Mouse (Mus musculus): ENCODE measurements around the gene Tmem210. TPM values are rescaled to one million over a fixed set of nuclear protein-coding genes. Genes with fewer than 3 reads are reported as not detected.

The Tmem210 gene
- polyA plus RNA-seq, 1 experiment: not detected

DNA sequence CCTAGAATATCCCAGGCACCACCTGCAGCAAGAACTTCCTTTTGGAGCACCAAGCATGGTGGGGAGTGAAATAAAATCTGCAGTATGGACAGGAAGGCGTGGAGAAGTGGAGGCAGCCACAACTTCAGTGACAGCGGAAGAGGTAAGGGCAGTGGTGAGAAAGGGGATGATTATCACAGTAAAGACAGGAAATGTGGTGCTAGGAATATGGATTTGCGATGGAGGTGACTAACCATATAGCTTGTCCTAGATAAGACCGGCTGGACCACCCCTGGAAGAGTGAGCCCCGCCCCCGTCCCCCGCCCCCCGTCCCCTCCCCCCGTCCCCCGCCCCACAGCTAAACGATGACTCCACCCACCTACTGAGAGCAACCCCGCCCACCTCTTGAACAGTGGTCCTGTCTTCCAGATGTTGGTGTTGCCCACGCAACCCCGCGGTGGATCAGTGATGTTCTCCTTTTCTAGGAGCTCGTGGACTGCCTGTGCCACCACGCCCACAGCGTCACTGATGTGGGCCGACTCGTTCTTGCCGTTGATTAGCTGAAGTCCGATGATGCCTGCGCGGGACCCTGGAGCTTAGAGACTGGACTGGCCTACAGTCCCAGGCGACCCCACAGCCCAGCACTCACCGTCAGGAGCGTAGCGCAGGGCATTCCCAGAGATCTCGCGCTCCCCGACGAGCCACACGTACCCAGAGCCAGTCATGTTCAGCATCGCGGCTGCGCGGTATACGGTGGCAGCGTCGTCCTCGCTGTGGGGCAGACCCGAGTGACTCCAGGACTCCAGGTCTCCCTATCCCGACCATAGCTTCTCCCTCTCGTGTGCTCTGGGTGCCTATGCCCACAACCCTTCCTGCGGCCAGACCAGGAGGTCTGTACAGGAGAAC lies 17.0 kb downstream of the Tmem210 start:
- Histone ChIP-seq H3K36me3 (ENCODE audit: control insufficient read depth, insufficient read depth, low read length) (no peaks in the 10 kb centered on the region), H3K27ac (ENCODE audit: insufficient read depth, low read depth, low read length) (no peak overlapping the region), H3K27me3 (ENCODE audit: control insufficient read depth, insufficient read depth, low read length) (peaks cover 9% of the 10 kb centered on the region; the same call in 1 of the 2 replicates), H3K4me3 (ENCODE audit: low read depth, low read length) (peak overlapping the region; percentile 44), H3K4me1 (ENCODE audit: control insufficient read depth, insufficient read depth, insufficient read length, low read length) (0 out of 2 replicates have a peak, but pooled peaks cover 3% of the 10 kb centered on the region)
- TF ChIP-seq POLR2A (IDR thresholded peaks at IDR 0.05; ENCODE audit: low read depth, low read length) (no peak), CTCF (IDR thresholded peaks at IDR 0.05; ENCODE audit: extremely low read depth, insufficient read length, insufficient replicate concordance, low read depth, low read length) (no peak)
- 2% methylated on average over 44 of the region's 45 CpGs for WGBS

GRCm38 (mm10) chr2:25305587-25306359 lies 17.8 kb downstream of the Tmem210 start:
- TF ChIP-seq POLR2A (IDR thresholded peaks at IDR 0.05; ENCODE audit: low read depth, low read length): no peak
- no peak for TF ChIP-seq CTCF (IDR thresholded peaks at IDR 0.05; ENCODE audit: extremely low read depth, insufficient read length, insufficient replicate concordance, low read depth, low read length)
- peaks cover 11% of the 10 kb centered on the region; the same call in 1 of the 2 replicates for H3K27me3 ChIP-seq (ENCODE audit: control insufficient read depth, insufficient read depth, low read length)
- 51% methylated on average over 14 of the region's 14 CpGs for WGBS
- no peak overlapping the region for H3K4me3 ChIP-seq (ENCODE audit: low read depth, low read length)
- 0 out of 2 replicates have a peak, but pooled peaks cover 3% of the 10 kb centered on the region for H3K4me1 ChIP-seq (ENCODE audit: control insufficient read depth, insufficient read depth, insufficient read length, low read length)
- no peak overlapping the region for H3K27ac ChIP-seq (ENCODE audit: insufficient read depth, low read depth, low read length)
- no peaks in the 10 kb centered on the region for H3K36me3 ChIP-seq (ENCODE audit: control insufficient read depth, insufficient read depth, low read length)

DNA sequence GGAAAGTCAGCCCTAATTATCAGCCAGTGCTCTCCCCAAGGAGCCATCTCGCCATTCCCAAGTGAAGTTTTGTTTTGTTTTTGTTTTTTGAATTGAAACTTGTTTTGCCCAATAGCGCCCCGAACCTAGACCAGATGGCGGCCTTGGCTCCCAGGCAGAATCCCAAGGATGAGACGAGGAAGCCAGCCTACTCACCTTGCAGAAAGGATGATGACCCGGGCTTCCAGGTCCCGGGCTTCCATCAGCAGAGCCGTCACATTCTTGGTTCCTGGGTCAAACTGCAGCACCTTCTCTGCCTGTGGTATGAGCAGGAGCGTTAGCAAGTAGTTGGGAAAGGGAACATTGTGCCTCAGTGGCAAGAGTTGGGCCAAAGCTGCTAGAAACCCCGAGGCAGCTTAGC lies 22.2 kb downstream of the Tmem210 start:
- H3K4me3 ChIP-seq (ENCODE audit: low read depth, low read length): no peak overlapping the region
- no peaks in the 10 kb centered on the region for H3K36me3 ChIP-seq (ENCODE audit: control insufficient read depth, insufficient read depth, low read length)
- 58% methylated on average over 10 of the region's 10 CpGs for WGBS
- H3K4me1 ChIP-seq (ENCODE audit: control insufficient read depth, insufficient read depth, insufficient read length, low read length): peaks cover 2% of the 10 kb centered on the region; the same call in 1 of the 2 replicates
- no peak overlapping the region for H3K27ac ChIP-seq (ENCODE audit: insufficient read depth, low read depth, low read length)
- peaks cover 16% of the 10 kb centered on the region for H3K27me3 ChIP-seq (ENCODE audit: control insufficient read depth, insufficient read depth, low read length)
- TF ChIP-seq POLR2A (IDR thresholded peaks at IDR 0.05; ENCODE audit: low read depth, low read length): no peak
- TF ChIP-seq CTCF (IDR thresholded peaks at IDR 0.05; ENCODE audit: extremely low read depth, insufficient read length, insufficient replicate concordance, low read depth, low read length): no peak

DNA sequence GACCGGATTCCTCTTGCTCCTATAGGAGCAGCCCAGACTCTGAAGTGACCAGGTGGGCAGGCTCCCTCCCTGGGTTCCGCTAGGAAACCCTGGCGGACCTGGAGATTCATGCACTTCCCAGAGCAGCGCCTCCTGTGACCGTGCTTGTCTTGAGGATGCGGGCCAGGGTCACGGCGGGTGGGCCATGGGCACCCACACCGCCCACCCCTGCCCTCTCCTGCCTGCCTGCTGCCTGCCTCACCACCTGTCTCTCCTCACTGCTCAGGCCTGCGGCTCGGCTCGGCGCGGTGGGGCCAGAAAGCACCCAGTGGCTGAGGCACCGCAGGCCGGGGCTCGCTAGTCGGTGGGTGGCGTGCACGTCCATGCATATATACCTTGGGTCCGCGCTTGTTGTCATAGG lies 23.0 kb downstream of the Tmem210 start:
- H3K4me3 ChIP-seq (ENCODE audit: low read depth, low read length): peak overlapping the region; percentile 33; the same call in 1 of the 2 replicates
- H3K27me3 ChIP-seq (ENCODE audit: control insufficient read depth, insufficient read depth, low read length): peaks cover 16% of the 10 kb centered on the region
- no peaks in the 10 kb centered on the region for H3K36me3 ChIP-seq (ENCODE audit: control insufficient read depth, insufficient read depth, low read length)
- 5% methylated on average over 22 of the region's 22 CpGs for WGBS
- no peak overlapping the region for H3K27ac ChIP-seq (ENCODE audit: insufficient read depth, low read depth, low read length)
- peaks cover 2% of the 10 kb centered on the region; the same call in 1 of the 2 replicates for H3K4me1 ChIP-seq (ENCODE audit: control insufficient read depth, insufficient read depth, insufficient read length, low read length)
- no peak for TF ChIP-seq CTCF (IDR thresholded peaks at IDR 0.05; ENCODE audit: extremely low read depth, insufficient read length, insufficient replicate concordance, low read depth, low read length)
- TF ChIP-seq POLR2A (IDR thresholded peaks at IDR 0.05; ENCODE audit: low read depth, low read length): no peak

- H3K4me3 ChIP-seq (ENCODE audit: low read depth, low read length): 0 out of 2 replicates have a peak overlapping the region, but pooled peaks have one; percentile 33
- 4% methylated on average over 11 of the region's 11 CpGs for WGBS
- no peak overlapping the region for H3K27ac ChIP-seq (ENCODE audit: insufficient read depth, low read depth, low read length)
- H3K36me3 ChIP-seq (ENCODE audit: control insufficient read depth, insufficient read depth, low read length): no peaks in the 10 kb centered on the region
- H3K4me1 ChIP-seq (ENCODE audit: control insufficient read depth, insufficient read depth, insufficient read length, low read length): peaks cover 2% of the 10 kb centered on the region; the same call in 1 of the 2 replicates
- TF ChIP-seq POLR2A (IDR thresholded peaks at IDR 0.05; ENCODE audit: low read depth, low read length) (no peak), CTCF (IDR thresholded peaks at IDR 0.05; ENCODE audit: extremely low read depth, insufficient read length, insufficient replicate concordance, low read depth, low read length) (no peak)
- peaks cover 16% of the 10 kb centered on the region for H3K27me3 ChIP-seq (ENCODE audit: control insufficient read depth, insufficient read depth, low read length)
These were observed 23.5 kb downstream of the Tmem210 start for GRCm38 (mm10) chr2:25311491-25311891.

DNA sequence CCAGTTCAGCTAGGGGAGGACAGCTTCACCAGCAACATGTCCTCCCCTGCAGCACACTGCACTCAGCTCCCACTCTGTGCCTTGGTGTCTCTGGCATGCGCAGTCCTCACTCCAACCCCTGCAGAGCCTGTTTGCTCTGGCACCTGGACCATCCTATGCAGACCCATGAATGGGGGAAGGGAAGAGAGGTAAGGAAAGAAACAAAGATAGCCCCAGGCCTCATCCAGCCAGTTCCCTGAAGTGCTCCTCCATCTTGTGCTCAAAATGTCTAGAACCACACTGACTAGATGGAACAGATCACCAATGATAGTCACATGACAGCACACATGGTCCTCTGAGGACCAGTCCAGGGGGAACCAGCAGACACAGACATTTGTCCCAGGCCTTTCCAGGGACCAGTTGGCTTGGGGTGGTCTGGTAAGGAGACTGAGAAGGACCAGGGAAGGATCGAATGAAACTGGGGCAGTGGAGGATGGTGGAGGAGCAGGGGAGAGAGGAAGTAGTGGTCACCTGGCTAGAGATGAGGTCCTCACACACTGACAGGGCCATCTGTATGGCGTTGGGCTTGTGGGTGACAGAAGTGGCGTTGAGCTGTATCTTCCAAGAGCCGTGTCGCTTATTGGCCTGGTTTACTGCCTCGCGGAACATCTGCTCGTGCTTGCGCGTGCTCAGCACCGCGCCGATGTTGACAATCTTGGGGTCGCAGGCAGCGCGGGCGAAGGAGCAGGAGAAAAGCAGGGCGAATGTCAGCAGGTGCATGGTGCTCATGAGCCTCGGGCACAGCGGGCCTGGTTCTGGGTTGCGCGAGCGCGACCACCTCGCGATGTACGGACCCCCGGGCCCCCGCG lies 30.4 kb downstream of the Tmem210 start:
- TF ChIP-seq POLR2A (IDR thresholded peaks at IDR 0.05; ENCODE audit: low read depth, low read length) (no peak), CTCF (IDR thresholded peaks at IDR 0.05; ENCODE audit: extremely low read depth, insufficient read length, insufficient replicate concordance, low read depth, low read length) (no peak)
- Histone ChIP-seq H3K27me3 (ENCODE audit: control insufficient read depth, insufficient read depth, low read length) (peaks cover 8% of the 10 kb centered on the region; the same call in 1 of the 2 replicates), H3K4me3 (ENCODE audit: low read depth, low read length) (peak overlapping the region; percentile 21; the same call in 1 of the 2 replicates), H3K27ac (ENCODE audit: insufficient read depth, low read depth, low read length) (no peak overlapping the region), H3K4me1 (ENCODE audit: control insufficient read depth, insufficient read depth, insufficient read length, low read length) (peaks cover 5% of the 10 kb centered on the region; the same call in 1 of the 2 replicates), H3K36me3 (ENCODE audit: control insufficient read depth, insufficient read depth, low read length) (no peaks in the 10 kb centered on the region)
- WGBS: 5% methylated on average over 31 of the region's 31 CpGs
